Mouse (Mus musculus) limb, embryonic 12.5 days (tissue): ENCODE measurements at regions not wholly inside any gene's neighbourhood (a gene's known extent, or its start where the extent isn't known, plus 50 kb on each side); places are given as distances from the start of the nearest gene placed in this dataset.

ENCODE experiments used
- ATAC-seq: fragments of 200-750 bp; cut with Nextera tagmentation; 2 replicates; pipeline ENCODE4 v1.8.0; 2017; ENCODE audit warnings: low read depth, moderate TSS enrichment; ENCODE audit not compliant: insufficient number of reproducible peaks, insufficient read depth, low FRiP score, low TSS enrichment
- H3K27ac ChIP-seq: fragments of 300-500 bp; sonication (generic); 2 replicates; pipeline ENCODE4 v1.5.1; 2016; ENCODE audit warnings: mild to moderate bottlenecking, moderate library complexity
- H3K27me3 ChIP-seq: fragments of 300-500 bp; sonication (generic); 2 replicates; pipeline ENCODE4 v1.6.1; 2016; ENCODE audit warnings: mild to moderate bottlenecking, moderate library complexity
- H3K36me3 ChIP-seq: fragments of 300-500 bp; sonication (generic); 2 replicates; pipeline ENCODE4 v1.6.1; 2016; ENCODE audit warnings: mild to moderate bottlenecking, moderate library complexity
- H3K4me1 ChIP-seq: fragments of 300-500 bp; sonication (generic); replicated peaks from 2 replicates; pipeline ENCODE4 v1.6.1; 2016
- H3K4me2 ChIP-seq: fragments of 300-500 bp; sonication (generic); 2 replicates; pipeline ENCODE4 v1.6.1; 2016; ENCODE audit warnings: mild to moderate bottlenecking, moderate library complexity
- H3K4me3 ChIP-seq: fragments of 300-500 bp; sonication (generic); replicated peaks from 2 replicates; pipeline ENCODE4 v1.5.1; 2016; ENCODE audit warnings: mild to moderate bottlenecking
- H3K9ac ChIP-seq: fragments of 300-500 bp; sonication (generic); replicated peaks from 2 replicates; pipeline ENCODE4 v1.6.1; 2016; ENCODE audit warnings: mild to moderate bottlenecking, moderate library complexity
- H3K9me3 ChIP-seq: fragments of 300-500 bp; sonication (generic); 2 replicates; pipeline ENCODE4 v1.6.1; 2016; ENCODE audit warnings: mild to moderate bottlenecking, moderate library complexity
- WGBS: fragments of 180-500 bp; shearing (Covaris S2); methylation state at CpG from one replicate; pipeline ENCODE4 v1.1.7; 2016; 5-methylcytosine and 5-hydroxymethylcytosine counted together

- H3K9ac ChIP-seq, result no peak overlapping the region
- H3K4me1 ChIP-seq, result peaks cover 5% of the 10 kb centered on the region
- H3K4me3 ChIP-seq, result no peak overlapping the region
- H3K27ac ChIP-seq, result no peak overlapping the region
- H3K27me3 ChIP-seq, result no peaks in the 10 kb centered on the region
- no peak for ATAC-seq
- H3K9me3 ChIP-seq, result no peaks in the 10 kb centered on the region
- 14% methylated on average over 6 of the region's 6 CpGs for WGBS
- no peak overlapping the region for H3K4me2 ChIP-seq
- no peaks in the 10 kb centered on the region for H3K36me3 ChIP-seq
Observed at GRCm38 (mm10) chr7:89040139-89040538, 363.9 kb downstream of the Tmem135 start.

- Histone ChIP-seq H3K27me3 (no peaks in the 10 kb centered on the region), H3K9ac (no peak overlapping the region), H3K4me3 (no peak overlapping the region), H3K4me1 (peaks cover 4% of the 10 kb centered on the region), H3K36me3 (no peaks in the 10 kb centered on the region), H3K9me3 (no peaks in the 10 kb centered on the region), H3K4me2 (no peak overlapping the region), H3K27ac (no peak overlapping the region)
- no peak for ATAC-seq
- WGBS, result 57% methylated on average over 2 of the region's 2 CpGs
Observed at GRCm38 (mm10) chr7:89035138-89035996, 368.7 kb downstream of the Tmem135 start.

- H3K27ac ChIP-seq, result no peak overlapping the region
- no peak overlapping the region for H3K9ac ChIP-seq
- 89% methylated on average over 3 of the region's 3 CpGs for WGBS
- H3K9me3 ChIP-seq, result no peaks in the 10 kb centered on the region
- H3K4me3 ChIP-seq, result no peak overlapping the region
- H3K27me3 ChIP-seq, result no peaks in the 10 kb centered on the region
- H3K4me1 ChIP-seq, result no peaks in the 10 kb centered on the region
- no peak for ATAC-seq
- no peaks in the 10 kb centered on the region for H3K36me3 ChIP-seq
- H3K4me2 ChIP-seq, result no peak overlapping the region
Observed at GRCm38 (mm10) chr7:89023230-89024030, 380.6 kb downstream of the Tmem135 start.

- no peak for ATAC-seq
- H3K4me2 ChIP-seq, result no peak overlapping the region
- no peak overlapping the region for H3K9ac ChIP-seq
- H3K9me3 ChIP-seq, result no peaks in the 10 kb centered on the region
- H3K36me3 ChIP-seq, result no peaks in the 10 kb centered on the region
- WGBS, result 86% methylated on average over 4 of the region's 4 CpGs
- H3K4me3 ChIP-seq, result no peak overlapping the region
- H3K27ac ChIP-seq, result no peak overlapping the region
- no peaks in the 10 kb centered on the region for H3K4me1 ChIP-seq
- H3K27me3 ChIP-seq, result no peaks in the 10 kb centered on the region
Observed at GRCm38 (mm10) chr7:88998815-88999392, 405.1 kb downstream of the Tmem135 start.

- H3K27me3 ChIP-seq, result no peaks in the 10 kb centered on the region
- ATAC-seq, result no peak
- no peak overlapping the region for H3K9ac ChIP-seq
- no peak overlapping the region for H3K27ac ChIP-seq
- H3K36me3 ChIP-seq, result no peaks in the 10 kb centered on the region
- WGBS, result 71% methylated on average over 3 of the region's 3 CpGs
- no peak overlapping the region for H3K4me2 ChIP-seq
- no peaks in the 10 kb centered on the region for H3K4me1 ChIP-seq
- H3K4me3 ChIP-seq, result no peak overlapping the region
- no peaks in the 10 kb centered on the region for H3K9me3 ChIP-seq
Observed at GRCm38 (mm10) chr7:88997815-88998477, 406.1 kb downstream of the Tmem135 start.

- Histone ChIP-seq H3K4me3 (no peak overlapping the region), H3K4me2 (no peak overlapping the region), H3K9ac (no peak overlapping the region), H3K27ac (no peak overlapping the region), H3K27me3 (no peaks in the 10 kb centered on the region), H3K4me1 (no peaks in the 10 kb centered on the region), H3K36me3 (no peaks in the 10 kb centered on the region), H3K9me3 (no peaks in the 10 kb centered on the region)
- 44% methylated on average over 4 of the region's 4 CpGs for WGBS
- no peak for ATAC-seq
Observed at GRCm38 (mm10) chr7:88974436-88974835, 429.6 kb downstream of the Tmem135 start.

GRCm38 (mm10) chr7:88960841-88961240, 443.2 kb downstream of the Tmem135 start:
- H3K4me2 ChIP-seq, result no peak overlapping the region

GRCm38 (mm10) chr7:88960190-88960589, 443.8 kb downstream of the Tmem135 start:
- H3K36me3 ChIP-seq, result no peaks in the 10 kb centered on the region
- no peak for ATAC-seq
- no peak overlapping the region for H3K4me3 ChIP-seq
- 0 out of 2 replicates have a peak, but pooled peaks cover 2% of the 10 kb centered on the region for H3K4me1 ChIP-seq
- H3K4me2 ChIP-seq, result no peak overlapping the region
- no peak overlapping the region for H3K27ac ChIP-seq
- H3K9me3 ChIP-seq, result no peaks in the 10 kb centered on the region
- WGBS, result 77% methylated on average over 4 of the region's 4 CpGs
- no peak overlapping the region for H3K9ac ChIP-seq
- no peaks in the 10 kb centered on the region for H3K27me3 ChIP-seq

More at GRCm38 (mm10) chr7:88960841-88961240, 443.2 kb downstream of the Tmem135 start:
- Histone ChIP-seq H3K9me3 (no peaks in the 10 kb centered on the region), H3K4me1 (0 out of 2 replicates have a peak, but pooled peaks cover 2% of the 10 kb centered on the region), H3K27me3 (no peaks in the 10 kb centered on the region), H3K4me3 (no peak overlapping the region), H3K27ac (no peak overlapping the region), H3K36me3 (no peaks in the 10 kb centered on the region), H3K9ac (no peak overlapping the region)
- no peak for ATAC-seq

- no peaks in the 10 kb centered on the region for H3K27me3 ChIP-seq
- no peaks in the 10 kb centered on the region for H3K9me3 ChIP-seq
- no peak overlapping the region for H3K4me2 ChIP-seq
- H3K4me3 ChIP-seq, result no peak overlapping the region
- WGBS, result 61% methylated on average over 6 of the region's 6 CpGs
- H3K27ac ChIP-seq, result no peak overlapping the region
- no peak overlapping the region for H3K9ac ChIP-seq
- ATAC-seq, result no peak
- 0 out of 2 replicates have a peak, but pooled peaks cover 2% of the 10 kb centered on the region for H3K4me1 ChIP-seq
- H3K36me3 ChIP-seq, result no peaks in the 10 kb centered on the region
Observed at GRCm38 (mm10) chr7:88959332-88960124, 444.5 kb downstream of the Tmem135 start.

- Histone ChIP-seq H3K27me3 (no peaks in the 10 kb centered on the region), H3K27ac (no peak overlapping the region), H3K4me2 (no peak overlapping the region), H3K4me1 (0 out of 2 replicates have a peak, but pooled peaks cover under 1% of the 10 kb centered on the region), H3K36me3 (no peaks in the 10 kb centered on the region), H3K9ac (no peak overlapping the region), H3K9me3 (no peaks in the 10 kb centered on the region), H3K4me3 (no peak overlapping the region)
- no peak for ATAC-seq
- 86% methylated on average over 3 of the region's 3 CpGs for WGBS
Observed at GRCm38 (mm10) chr7:88954978-88955377, 449.0 kb downstream of the Tmem135 start.
